Mouse (Mus musculus) heart, postnatal 0 days (tissue): ENCODE measurements around the gene Hint2. TPM values are rescaled to one million over a fixed set of nuclear protein-coding genes. Genes with fewer than 3 reads are reported as not detected.
A peak's percentile ranks its signal among the peaks of the same experiment; 100 is the strongest.

ENCODE experiments used
- ATAC-seq: fragments of 200-750 bp; cut with Nextera tagmentation; 2 replicates; pipeline ENCODE4 v1.8.0; 2017; ENCODE audit warnings: low read depth, moderate number of reproducible peaks, moderate library complexity; ENCODE audit not compliant: insufficient read depth
- DNase-seq: peaks from one replicate; pipeline ENCODE4 v3.0.0-alpha.2; 2016; ENCODE audit warnings: low spot score
- H3K27ac ChIP-seq: fragments of 300-500 bp; sonication (generic); 2 replicates; pipeline ENCODE4 v1.5.1; 2014; ENCODE audit warnings: low read depth, mild to moderate bottlenecking
- H3K27me3 ChIP-seq: fragments of 300-500 bp; sonication (generic); 2 replicates; pipeline ENCODE4 v1.6.1; 2014; ENCODE audit warnings: low read length, mixed read lengths; ENCODE audit not compliant: control insufficient read depth, insufficient read depth
- H3K36me3 ChIP-seq: fragments of 300-500 bp; sonication (generic); replicated peaks from 2 replicates; pipeline ENCODE4 v1.6.1; 2014; ENCODE audit warnings: low read length, mixed read lengths; ENCODE audit not compliant: control insufficient read depth, insufficient read depth
- H3K4me1 ChIP-seq: fragments of 300-500 bp; sonication (generic); 2 replicates; pipeline ENCODE4 v1.6.1; 2014; ENCODE audit warnings: antibody characterized with exemption; ENCODE audit not compliant: control insufficient read depth, insufficient read depth
- H3K4me2 ChIP-seq: fragments of 300-500 bp; sonication (generic); 2 replicates; pipeline ENCODE4 v1.6.1; 2014; ENCODE audit warnings: low read depth, mild to moderate bottlenecking, low read length, moderate library complexity
- H3K4me3 ChIP-seq: fragments of 300-500 bp; sonication (generic); 2 replicates; pipeline ENCODE4 v1.5.1; 2014; ENCODE audit warnings: low read depth, low read length
- H3K9ac ChIP-seq: fragments of 300-500 bp; sonication (generic); replicated peaks from 2 replicates; pipeline ENCODE4 v1.6.1; 2014; ENCODE audit warnings: low read depth, low read length, mixed read lengths
- H3K9me3 ChIP-seq: fragments of 300-500 bp; sonication (generic); replicated peaks from 2 replicates; pipeline ENCODE4 v1.6.1; 2016; ENCODE audit warnings: low read length; ENCODE audit not compliant: control insufficient read depth
- CTCF ChIP-seq: IDR thresholded peaks from 2 replicates; pipeline ENCODE4 v1.5.1; 2016; ENCODE audit warnings: antibody characterized with exemption, control low read depth, low read depth
- EP300 ChIP-seq: IDR thresholded peaks from 2 replicates; pipeline ENCODE4 v1.6.1; 2016; ENCODE audit warnings: antibody characterized with exemption, low read depth
- WGBS: fragments of 180-500 bp; shearing (Covaris S2); extraction: QIAGEN DNeasy Blood & Tissue Kit; methylation state at CpG from one replicate; pipeline ENCODE4 v1.1.7; 2014; 5-methylcytosine and 5-hydroxymethylcytosine counted together
- polyA plus RNA-seq: library from polyadenylated mRNA; unstranded; fragments of >200 nt; fragmentation: Nextera tagmentation; extraction: Ambion mirVana; gene quantifications from 2 replicates; pipeline ENCODE4 v1.2.1, GENCODE M21; 2015
- total RNA-seq: library from RNA; depleted of rRNA; stranded (reverse); fragments of >200 nt; gene quantifications from 2 replicates; pipeline ENCODE4 v1.2.3, GENCODE M21; 2014; ENCODE audit warnings: low replicate concordance

Gene Hint2
- total and polyA plus RNA-seq, 2 experiments from 2014 or later, result 322 to 358 TPM

- no peaks in the 10 kb centered on the region for H3K27me3 ChIP-seq
- no peak overlapping the region for H3K4me2 ChIP-seq
- H3K4me3 ChIP-seq, result no peak overlapping the region
- H3K36me3 ChIP-seq, result no peaks in the 10 kb centered on the region
- TF ChIP-seq CTCF (no peak), EP300 (no peak)
- H3K27ac ChIP-seq, result no peak overlapping the region
- no peaks in the 10 kb centered on the region for H3K9me3 ChIP-seq
- peaks cover 14% of the 10 kb centered on the region; the same call in 1 of the 2 replicates for H3K4me1 ChIP-seq
- ATAC-seq (peak; percentile 33; the same call in 1 of the 2 replicates), DNase-seq (no peak)
- 76% methylated on average over 13 of the region's 13 CpGs for WGBS
- no peak overlapping the region for H3K9ac ChIP-seq
Observed at GRCm38 (mm10) chr4:43696561-43696960, 40.3 kb upstream of the Hint2 start.

DNA sequence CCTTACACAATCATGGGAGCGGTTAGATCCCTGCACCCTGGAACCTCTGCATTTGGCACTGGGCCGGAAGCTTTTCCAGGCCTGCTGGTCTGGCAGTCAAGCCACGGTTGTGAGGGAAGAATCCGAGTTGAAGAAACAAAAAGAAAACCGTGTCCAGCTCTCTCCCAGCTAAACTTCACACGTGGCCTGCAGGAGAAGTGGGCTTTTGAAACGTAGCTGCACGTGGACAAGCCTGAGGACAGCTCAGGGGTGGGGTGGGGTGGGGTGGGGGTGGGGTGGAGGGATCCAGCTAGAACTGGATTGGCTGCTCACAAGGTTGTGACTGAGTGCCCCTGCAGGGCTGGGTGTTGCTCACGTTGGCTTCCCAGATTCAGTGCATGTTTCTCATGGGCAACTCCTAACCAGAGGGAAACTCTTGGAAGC, 39.0 kb upstream of the Hint2 start:
- DNase-seq (peak; percentile 40), ATAC-seq (peak; percentile 76)
- Histone ChIP-seq H3K36me3 (0 out of 2 replicates have a peak, but pooled peaks cover 1% of the 10 kb centered on the region), H3K27ac (no peak overlapping the region), H3K4me1 (peaks cover 14% of the 10 kb centered on the region; the same call in 1 of the 2 replicates), H3K9ac (no peak overlapping the region), H3K27me3 (no peaks in the 10 kb centered on the region), H3K4me3 (no peak overlapping the region), H3K4me2 (no peak overlapping the region), H3K9me3 (no peaks in the 10 kb centered on the region)
- TF ChIP-seq CTCF, result no peak
- no peak for TF ChIP-seq EP300
- WGBS, result 13% methylated on average over 9 of the region's 9 CpGs

DNA sequence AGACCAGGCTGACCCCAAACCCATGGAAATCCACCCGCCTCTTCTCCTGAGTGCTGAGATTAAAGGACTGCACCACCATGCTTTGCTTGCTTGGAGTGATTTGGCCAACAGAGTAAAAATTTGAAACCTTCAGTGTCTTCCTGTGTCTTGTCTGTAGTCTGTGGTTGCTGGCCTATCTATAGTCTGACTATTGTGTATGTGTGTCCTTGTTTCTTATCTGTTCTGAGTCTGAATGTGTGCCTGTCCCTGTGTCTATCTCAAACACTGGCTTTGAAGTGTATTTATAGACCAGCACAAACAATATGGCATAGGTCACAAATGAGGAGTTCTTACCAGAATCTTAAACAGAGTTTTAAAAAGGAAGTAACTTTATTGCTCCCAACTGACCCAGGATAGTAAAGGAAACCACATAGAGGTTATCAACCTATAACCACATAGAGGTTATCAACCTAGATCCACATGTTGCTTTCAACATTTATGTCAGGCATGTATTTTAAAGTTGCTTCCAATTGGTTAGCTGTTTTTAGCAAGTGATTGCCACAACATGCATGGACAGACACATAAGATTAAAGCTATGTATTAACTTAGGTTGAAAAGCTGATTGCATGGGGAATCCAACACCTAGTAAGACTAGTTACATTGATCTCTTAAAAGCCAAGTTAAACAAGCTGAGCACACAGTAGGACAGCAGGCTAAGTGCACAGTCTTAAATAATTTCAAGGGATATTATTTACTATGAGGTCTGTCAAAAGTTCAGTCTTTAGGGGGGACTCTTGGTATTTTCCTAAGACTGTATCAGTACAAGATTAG, 38.4 kb upstream of the Hint2 start:
- DNase-seq (no peak), ATAC-seq (no peak)
- 85% methylated on average over 1 of the region's 1 CpGs for WGBS
- Histone ChIP-seq H3K27me3 (no peaks in the 10 kb centered on the region), H3K4me1 (peaks cover 14% of the 10 kb centered on the region; the same call in 1 of the 2 replicates), H3K9me3 (no peaks in the 10 kb centered on the region), H3K27ac (no peak overlapping the region), H3K4me3 (no peak overlapping the region), H3K4me2 (no peak overlapping the region), H3K36me3 (peaks cover 7% of the 10 kb centered on the region; the same call in 1 of the 2 replicates), H3K9ac (no peak overlapping the region)
- no peak for TF ChIP-seq CTCF
- no peak for TF ChIP-seq EP300

DNA sequence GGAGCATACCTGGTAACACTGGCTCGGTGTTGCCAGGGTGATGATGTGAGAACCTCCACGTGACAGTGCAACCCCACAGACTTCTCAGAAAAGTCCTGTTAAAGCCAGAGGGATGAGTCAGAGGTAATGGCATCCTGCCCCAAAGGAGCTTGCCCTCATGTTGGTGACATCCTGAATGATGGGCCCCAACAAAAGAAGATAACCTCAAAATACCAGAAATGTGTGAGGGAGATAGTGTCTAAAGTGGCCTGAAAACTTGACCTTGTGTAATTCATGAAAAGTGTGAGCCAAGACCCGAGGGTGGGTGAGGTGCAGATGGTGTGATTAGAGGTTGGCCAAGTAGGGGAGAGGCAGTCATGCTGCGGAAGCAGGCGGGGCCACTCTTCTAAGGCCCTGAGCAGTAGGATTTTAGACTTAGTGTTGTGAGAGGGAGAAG, 37.6 kb upstream of the Hint2 start:
- H3K27me3 ChIP-seq, result no peaks in the 10 kb centered on the region
- H3K9ac ChIP-seq, result no peak overlapping the region
- WGBS, result 39% methylated on average over 5 of the region's 5 CpGs
- H3K9me3 ChIP-seq, result no peaks in the 10 kb centered on the region
- H3K4me3 ChIP-seq, result no peak overlapping the region
- no peak overlapping the region for H3K27ac ChIP-seq
- peaks cover 11% of the 10 kb centered on the region; the same call in 1 of the 2 replicates for H3K36me3 ChIP-seq
- no peak overlapping the region for H3K4me2 ChIP-seq
- DNase-seq (no peak), ATAC-seq (peak; percentile 25; the same call in 1 of the 2 replicates)
- no peak for TF ChIP-seq CTCF
- no peak for TF ChIP-seq EP300
- peaks cover 14% of the 10 kb centered on the region; the same call in 1 of the 2 replicates for H3K4me1 ChIP-seq

DNA sequence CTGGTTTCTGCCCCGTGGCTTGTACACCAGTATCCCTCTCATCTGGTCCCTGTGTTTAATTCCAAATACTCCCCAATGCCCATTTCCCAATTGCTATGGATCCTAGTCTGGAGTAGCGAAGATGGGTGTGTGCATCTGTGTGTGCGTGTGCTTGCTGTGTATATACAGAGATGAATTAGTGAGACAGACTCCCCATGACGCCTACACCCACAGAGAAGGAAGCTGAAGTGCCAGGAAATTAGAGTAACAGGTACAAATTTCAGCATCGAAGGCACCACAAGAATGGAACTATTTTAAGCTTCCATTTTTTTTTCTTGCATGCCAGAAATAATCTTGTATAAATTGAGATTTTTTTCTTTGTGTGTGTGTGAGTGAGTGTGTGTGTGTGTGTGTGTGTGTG, 34.8 kb upstream of the Hint2 start:
- ATAC-seq (no peak), DNase-seq (no peak)
- TF ChIP-seq EP300, result no peak
- no peak for TF ChIP-seq CTCF
- Histone ChIP-seq H3K27ac (no peak overlapping the region), H3K36me3 (peaks cover 15% of the 10 kb centered on the region; the same call in 1 of the 2 replicates), H3K27me3 (no peaks in the 10 kb centered on the region), H3K4me2 (no peak overlapping the region), H3K9me3 (no peaks in the 10 kb centered on the region), H3K4me3 (no peak overlapping the region), H3K9ac (no peak overlapping the region), H3K4me1 (peaks cover 14% of the 10 kb centered on the region; the same call in 1 of the 2 replicates)
- 56% methylated on average over 5 of the region's 5 CpGs for WGBS

GRCm38 (mm10) chr4:43690021-43690420, 33.8 kb upstream of the Hint2 start:
- Histone ChIP-seq H3K9me3 (no peaks in the 10 kb centered on the region), H3K4me1 (peaks cover 14% of the 10 kb centered on the region; the same call in 1 of the 2 replicates), H3K9ac (no peak overlapping the region), H3K36me3 (peaks cover 25% of the 10 kb centered on the region), H3K4me2 (no peak overlapping the region), H3K27ac (no peak overlapping the region), H3K4me3 (no peak overlapping the region), H3K27me3 (no peaks in the 10 kb centered on the region)
- ATAC-seq (no peak), DNase-seq (no peak)
- WGBS, result 90% methylated on average over 17 of the region's 17 CpGs
- TF ChIP-seq EP300 (no peak), CTCF (no peak)
